Mouse (Mus musculus): ENCODE measurements around the gene Ntn5. TPM values are rescaled to one million over a fixed set of nuclear protein-coding genes. Genes with fewer than 3 reads are reported as not detected.

Gene Ntn5
- polyA plus RNA-seq, 1 experiment from 2014 or later: 0.38 TPM

- Histone ChIP-seq H3K27me3 (ENCODE audit: poor library complexity, severe bottlenecking) (peaks cover 21% of the 10 kb centered on the region), H3K9me3 (no peaks in the 10 kb centered on the region)
- WGBS: 11% methylated on average over 9 of the region's 9 CpGs
Observed at GRCm38 (mm10) chr7:45739162-45739763, 55.4 kb downstream of the Ntn5 start.

GRCm38 (mm10) chr7:45739820-45740219, 56.0 kb downstream of the Ntn5 start:
- Histone ChIP-seq H3K27ac (no peak overlapping the region), H3K9me3 (no peaks in the 10 kb centered on the region), H3K36me3 (replicated peaks) (no peaks in the 10 kb centered on the region), H3K4me3 (no peak overlapping the region), H3K27me3 (ENCODE audit: poor library complexity, severe bottlenecking) (peaks cover 21% of the 10 kb centered on the region), H3K4me1 (peaks cover 10% of the 10 kb centered on the region; the same call in 1 of the 2 replicates)
- no peak for DNase-seq (ENCODE audit: extremely low spot score, low spot score)
- 75% methylated on average over 10 of the region's 10 CpGs for WGBS

More at GRCm38 (mm10) chr7:45739162-45739763, 55.4 kb downstream of the Ntn5 start:
- H3K4me3 ChIP-seq: no peak overlapping the region
- DNase-seq (ENCODE audit: extremely low spot score, low spot score): peak; percentile 77
- H3K36me3 ChIP-seq (replicated peaks): no peaks in the 10 kb centered on the region
- peaks cover 10% of the 10 kb centered on the region; the same call in 1 of the 2 replicates for H3K4me1 ChIP-seq
- no peak overlapping the region for H3K27ac ChIP-seq

- peaks cover 10% of the 10 kb centered on the region; the same call in 1 of the 2 replicates for H3K4me1 ChIP-seq
- no peak overlapping the region for H3K27ac ChIP-seq
- no peak overlapping the region for H3K4me3 ChIP-seq
- H3K27me3 ChIP-seq (ENCODE audit: poor library complexity, severe bottlenecking): peaks cover 21% of the 10 kb centered on the region
- DNase-seq (ENCODE audit: extremely low spot score, low spot score): no peak
- H3K36me3 ChIP-seq (replicated peaks): no peaks in the 10 kb centered on the region
- 87% methylated on average over 12 of the region's 12 CpGs for WGBS
- no peaks in the 10 kb centered on the region for H3K9me3 ChIP-seq
Observed at GRCm38 (mm10) chr7:45741308-45741707, 57.5 kb downstream of the Ntn5 start.

GRCm38 (mm10) chr7:45741777-45742176, 58.0 kb downstream of the Ntn5 start:
- H3K27me3 ChIP-seq (ENCODE audit: poor library complexity, severe bottlenecking): peaks cover 21% of the 10 kb centered on the region
- no peaks in the 10 kb centered on the region for H3K36me3 ChIP-seq (replicated peaks)
- H3K9me3 ChIP-seq: peaks cover 3% of the 10 kb centered on the region; the same call in 1 of the 2 replicates
- peaks cover 10% of the 10 kb centered on the region; the same call in 1 of the 2 replicates for H3K4me1 ChIP-seq
- H3K27ac ChIP-seq: no peak overlapping the region
- WGBS: 37% methylated on average over 11 of the region's 11 CpGs
- DNase-seq (ENCODE audit: extremely low spot score, low spot score): no peak
- H3K4me3 ChIP-seq: peak overlapping the region; percentile 28

- no peak for DNase-seq (ENCODE audit: extremely low spot score, low spot score)
- Histone ChIP-seq H3K27me3 (ENCODE audit: poor library complexity, severe bottlenecking) (peaks cover 21% of the 10 kb centered on the region), H3K4me1 (peaks cover 10% of the 10 kb centered on the region; the same call in 1 of the 2 replicates), H3K9me3 (peaks cover 4% of the 10 kb centered on the region; the same call in 1 of the 2 replicates), H3K36me3 (replicated peaks) (no peaks in the 10 kb centered on the region), H3K27ac (no peak overlapping the region), H3K4me3 (peak overlapping the region; percentile 28)
- 41% methylated on average over 19 of the region's 19 CpGs for WGBS
Observed at GRCm38 (mm10) chr7:45742338-45742737, 58.5 kb downstream of the Ntn5 start.

Other genes starting within 250 kb of the Ntn5 start
- gene Gys1, start 249.2 kb upstream of the Ntn5 start, polyA plus RNA-seq (2016; fragmentation: Nextera tagmentation; extraction: Ambion mirVana): 39.0 and 41.6 TPM in 2 replicates
- 235 and 237 TPM in 2 replicates for gene Ruvbl2, start 245.9 kb upstream of the Ntn5 start, polyA plus RNA-seq (2016; fragmentation: Nextera tagmentation; extraction: Ambion mirVana)
- gene Ftl1, start 224.1 kb upstream of the Ntn5 start, polyA plus RNA-seq (2016; fragmentation: Nextera tagmentation; extraction: Ambion mirVana): 5,105 and 5,277 TPM in 2 replicates
- 247 and 254 TPM in 2 replicates for gene Bax, start 217.1 kb upstream of the Ntn5 start, polyA plus RNA-seq (2016; fragmentation: Nextera tagmentation; extraction: Ambion mirVana)
- 0.12 and 0.20 TPM in 2 replicates for gene Tulp2, start 202.1 kb upstream of the Ntn5 start, polyA plus RNA-seq (2016; fragmentation: Nextera tagmentation; extraction: Ambion mirVana)
- gene Gm45808, start 197.2 kb upstream of the Ntn5 start, polyA plus RNA-seq (2016; fragmentation: Nextera tagmentation; extraction: Ambion mirVana): not detected in 2 replicates
- gene Dhdh, start 195.2 kb upstream of the Ntn5 start, polyA plus RNA-seq (2016; fragmentation: Nextera tagmentation; extraction: Ambion mirVana): 6.4 and 7.2 TPM in 2 replicates
- 99.3 and 106 TPM in 2 replicates for gene Nucb1, start 173.6 kb upstream of the Ntn5 start, polyA plus RNA-seq (2016; fragmentation: Nextera tagmentation; extraction: Ambion mirVana)
- 16.4 and 17.7 TPM in 2 replicates for gene Ppp1r15a, start 157.8 kb upstream of the Ntn5 start, polyA plus RNA-seq (2016; fragmentation: Nextera tagmentation; extraction: Ambion mirVana)
- gene Plekha4, start 157.7 kb upstream of the Ntn5 start, polyA plus RNA-seq (2016; fragmentation: Nextera tagmentation; extraction: Ambion mirVana): 1.1 and 1.2 TPM in 2 replicates
- 0.39 and 0.63 TPM in 2 replicates for gene Hsd17b14, start 129.1 kb upstream of the Ntn5 start, polyA plus RNA-seq (2016; fragmentation: Nextera tagmentation; extraction: Ambion mirVana)
- gene Bcat2, start 113.9 kb upstream of the Ntn5 start, polyA plus RNA-seq (2016; fragmentation: Nextera tagmentation; extraction: Ambion mirVana): 38.2 and 39.1 TPM in 2 replicates
- not detected in 2 replicates for gene Fgf21, start 68.5 kb upstream of the Ntn5 start, polyA plus RNA-seq (2016; fragmentation: Nextera tagmentation; extraction: Ambion mirVana)
- gene Fut1, start 66.7 kb upstream of the Ntn5 start, polyA plus RNA-seq (2016; fragmentation: Nextera tagmentation; extraction: Ambion mirVana): 0.07 TPM in 1 of 2 replicates, not detected in the other
- 0.25 TPM in 1 of 2 replicates, not detected in the other for gene Izumo1, start 62.2 kb upstream of the Ntn5 start, polyA plus RNA-seq (2016; fragmentation: Nextera tagmentation; extraction: Ambion mirVana)
- gene Rasip1, start 56.5 kb upstream of the Ntn5 start, polyA plus RNA-seq (2016; fragmentation: Nextera tagmentation; extraction: Ambion mirVana): 4.5 and 4.7 TPM in 2 replicates
- gene Mamstr, start 44.0 kb upstream of the Ntn5 start, polyA plus RNA-seq (2016; fragmentation: Nextera tagmentation; extraction: Ambion mirVana): 1.7 and 3.1 TPM in 2 replicates
- gene Fut2, start 17.6 kb upstream of the Ntn5 start, polyA plus RNA-seq (2016; fragmentation: Nextera tagmentation; extraction: Ambion mirVana): 0.12 TPM in 2 replicates
- gene Sec1, start 10.4 kb downstream of the Ntn5 start, polyA plus RNA-seq (2016; fragmentation: Nextera tagmentation; extraction: Ambion mirVana): 0.78 and 1.1 TPM in 2 replicates
- gene Car11, start 15.8 kb downstream of the Ntn5 start, polyA plus RNA-seq (2016; fragmentation: Nextera tagmentation; extraction: Ambion mirVana): 2.5 and 3.2 TPM in 2 replicates
- gene Dbp, start 21.1 kb downstream of the Ntn5 start, polyA plus RNA-seq (2016; fragmentation: Nextera tagmentation; extraction: Ambion mirVana): 2.6 and 2.7 TPM in 2 replicates
- gene Rpl18, start 31.4 kb downstream of the Ntn5 start, polyA plus RNA-seq (2016; fragmentation: Nextera tagmentation; extraction: Ambion mirVana): 1,181 and 1,186 TPM in 2 replicates
- 34.0 and 36.6 TPM in 2 replicates for gene Sphk2, start 34.0 kb downstream of the Ntn5 start, polyA plus RNA-seq (2016; fragmentation: Nextera tagmentation; extraction: Ambion mirVana)
- 2.6 and 3.3 TPM in 2 replicates for gene Fam83e, start 37.2 kb downstream of the Ntn5 start, polyA plus RNA-seq (2016; fragmentation: Nextera tagmentation; extraction: Ambion mirVana)
- 0.50 TPM in 1 of 2 replicates, not detected in the other for gene Spaca4, start 41.8 kb downstream of the Ntn5 start, polyA plus RNA-seq (2016; fragmentation: Nextera tagmentation; extraction: Ambion mirVana)
- 1.7 and 2.7 TPM in 2 replicates for gene Lmtk3, start 99.7 kb downstream of the Ntn5 start, polyA plus RNA-seq (2016; fragmentation: Nextera tagmentation; extraction: Ambion mirVana)
- gene Sult2b1, start 100.6 kb downstream of the Ntn5 start, polyA plus RNA-seq (2016; fragmentation: Nextera tagmentation; extraction: Ambion mirVana): 1.6 and 2.3 TPM in 2 replicates
- gene Cyth2, start 130.6 kb downstream of the Ntn5 start, polyA plus RNA-seq (2016; fragmentation: Nextera tagmentation; extraction: Ambion mirVana): 132 and 136 TPM in 2 replicates
- gene Kcnj14, start 140.8 kb downstream of the Ntn5 start, polyA plus RNA-seq (2016; fragmentation: Nextera tagmentation; extraction: Ambion mirVana): 0.76 and 0.78 TPM in 2 replicates
- gene Grwd1, start 146.9 kb downstream of the Ntn5 start, polyA plus RNA-seq (2016; fragmentation: Nextera tagmentation; extraction: Ambion mirVana): 132 and 137 TPM in 2 replicates
- 34.1 and 37.0 TPM in 2 replicates for gene Kdelr1, start 188.8 kb downstream of the Ntn5 start, polyA plus RNA-seq (2016; fragmentation: Nextera tagmentation; extraction: Ambion mirVana)
- 0.09 TPM in 2 replicates for gene Grin2d, start 194.4 kb downstream of the Ntn5 start, polyA plus RNA-seq (2016; fragmentation: Nextera tagmentation; extraction: Ambion mirVana)
- gene Syngr4, start 212.7 kb downstream of the Ntn5 start, polyA plus RNA-seq (2016; fragmentation: Nextera tagmentation; extraction: Ambion mirVana): 1.3 and 1.9 TPM in 2 replicates
- 4.2 and 4.8 TPM in 2 replicates for gene Tmem143, start 212.9 kb downstream of the Ntn5 start, polyA plus RNA-seq (2016; fragmentation: Nextera tagmentation; extraction: Ambion mirVana)
- gene Emp3, start 237.4 kb downstream of the Ntn5 start, polyA plus RNA-seq (2016; fragmentation: Nextera tagmentation; extraction: Ambion mirVana): 8.5 and 9.7 TPM in 2 replicates
- gene Ccdc114, start 240.1 kb downstream of the Ntn5 start, polyA plus RNA-seq (2016; fragmentation: Nextera tagmentation; extraction: Ambion mirVana): 5.2 TPM in 2 replicates